Mouse (Mus musculus) CD4-positive helper T cell, adult 2 months (primary cell): Measurements from ENCODE around the gene Mrap.

Experiments
- DNase-seq: peaks from one replicate; pipeline ENCODE4 v3.0.0-alpha.2; 2012; ENCODE audit warnings: low read depth, missing footprints, low spot score

Mrap gene

DNA sequence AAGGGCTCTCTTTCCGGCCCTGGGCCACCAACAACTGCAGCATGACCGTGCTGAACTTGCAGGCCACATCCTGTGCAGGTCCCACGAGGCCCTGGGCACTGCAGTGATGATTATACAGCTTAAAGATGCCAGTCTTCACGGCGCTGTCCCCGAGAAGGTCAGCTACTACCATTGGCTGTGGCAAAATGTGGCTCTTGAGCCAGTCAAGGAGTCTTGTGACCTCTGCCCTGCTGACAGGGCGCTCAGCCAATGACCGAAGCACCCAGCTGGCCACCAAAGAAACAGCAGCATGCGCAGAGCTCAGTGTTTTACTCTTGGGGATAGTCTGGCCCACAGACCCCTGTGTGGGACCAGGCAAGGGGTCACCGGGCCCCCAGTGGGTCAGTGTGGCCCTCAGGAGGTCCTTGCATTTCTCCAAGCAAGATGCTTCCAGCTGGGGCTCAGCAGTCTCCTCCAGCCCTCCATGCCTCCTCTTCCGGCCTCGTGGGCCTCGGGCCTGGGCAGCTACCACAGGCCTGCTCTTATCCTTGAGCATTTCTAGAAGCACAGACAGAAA lies 15.5 kb downstream of the Mrap start:
- DNase-seq: no peak

GRCm38 (mm10) chr16:90759335-90759734 lies 21.3 kb downstream of the Mrap start:
- DNase-seq: no peak

- DNase-seq: no peak
Observed at GRCm38 (mm10) chr16:90760515-90760914, 22.5 kb downstream of the Mrap start.

DNA sequence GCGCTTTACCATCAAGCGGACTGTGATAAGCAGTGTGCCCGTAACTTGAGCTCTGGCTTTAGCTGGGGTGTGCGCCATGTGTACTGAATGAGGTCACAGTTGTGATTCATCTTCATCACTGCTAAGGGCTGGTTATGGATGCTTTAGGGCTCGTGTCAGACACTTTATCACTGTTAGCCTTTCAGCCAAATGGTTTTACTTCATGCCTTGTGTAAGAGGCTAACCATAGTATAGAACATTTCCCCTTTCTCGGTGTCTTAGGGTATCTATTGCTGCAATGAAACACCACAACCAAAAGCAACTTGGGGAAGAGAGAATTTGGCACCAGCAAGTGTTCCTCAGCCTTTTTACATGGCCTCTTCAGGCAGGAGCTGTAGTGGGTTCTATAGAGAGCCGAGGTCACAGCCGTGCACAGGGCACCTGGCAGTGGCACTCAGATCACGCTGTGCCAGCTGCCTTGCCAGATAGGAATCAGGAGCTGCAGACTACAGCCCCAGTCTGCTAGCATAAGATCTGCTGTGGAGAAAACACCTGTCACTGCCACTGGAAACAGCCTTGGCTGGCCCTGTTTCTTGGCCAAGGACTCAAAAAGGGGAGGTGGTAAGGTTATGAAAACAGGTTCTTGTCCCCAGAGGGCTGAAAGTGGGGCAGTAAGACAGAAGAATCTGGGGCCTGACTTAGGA lies 27.3 kb downstream of the Mrap start:
- DNase-seq: no peak

DNA sequence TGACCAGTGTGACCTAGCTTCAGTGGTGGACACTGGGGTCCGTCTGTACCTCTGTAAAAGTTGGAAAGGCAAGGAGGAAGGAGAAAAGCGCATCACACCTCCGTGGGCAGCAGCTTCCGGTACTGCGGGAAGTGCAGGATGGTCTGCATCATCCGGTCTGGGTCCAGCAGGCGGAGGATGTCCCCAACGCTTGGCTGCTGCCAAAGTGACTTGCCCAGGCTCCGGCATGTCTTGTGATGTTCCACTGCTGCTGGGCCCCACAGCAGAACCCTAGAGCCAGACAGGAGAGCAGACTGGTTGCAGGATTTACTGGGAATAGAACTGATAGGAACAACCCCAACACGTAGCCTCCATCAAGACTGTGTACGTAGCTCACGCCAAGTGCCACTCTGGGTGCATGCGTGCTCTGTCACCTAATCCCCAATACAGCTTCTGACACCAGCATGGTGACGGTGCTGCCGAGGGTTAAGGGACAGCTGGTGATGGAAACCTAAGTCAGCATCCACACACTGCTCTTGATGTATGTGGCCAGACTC lies 29.0 kb downstream of the Mrap start:
- no peak for DNase-seq

- no peak for DNase-seq
Observed at GRCm38 (mm10) chr16:90774216-90774615, 36.2 kb downstream of the Mrap start.

GRCm38 (mm10) chr16:90774646-90775045 lies 36.6 kb downstream of the Mrap start:
- no peak for DNase-seq

DNA sequence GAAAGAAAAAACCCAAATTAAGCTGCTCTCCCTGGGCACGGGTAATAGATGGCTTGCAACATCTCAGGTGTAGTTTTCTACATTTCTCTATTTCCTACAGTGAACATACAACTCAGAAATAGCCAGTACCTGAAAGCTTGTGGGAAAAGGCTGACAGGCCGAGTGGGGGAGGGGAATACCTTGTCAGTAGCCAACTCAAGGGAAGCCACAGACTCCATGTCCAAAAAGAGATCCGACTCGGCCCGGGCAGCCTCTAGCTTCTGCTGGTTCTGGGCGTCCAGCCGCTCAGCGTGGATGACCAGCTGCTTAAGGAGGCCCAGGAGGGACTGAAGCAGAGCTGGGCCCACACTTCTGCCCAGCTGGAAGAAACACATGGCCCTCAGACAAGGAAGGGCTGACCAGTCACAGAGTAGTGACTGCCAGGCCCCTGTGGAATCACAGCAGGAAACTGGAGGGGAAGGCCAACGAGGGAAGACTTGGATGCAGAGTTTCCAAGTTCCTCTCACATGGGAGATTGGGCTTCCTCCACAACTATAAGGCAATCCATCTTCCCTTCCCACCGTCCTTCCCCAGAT lies 38.0 kb downstream of the Mrap start:
- no peak for DNase-seq

- no peak for DNase-seq
Observed at GRCm38 (mm10) chr16:90779783-90780182, 41.8 kb downstream of the Mrap start.

DNA sequence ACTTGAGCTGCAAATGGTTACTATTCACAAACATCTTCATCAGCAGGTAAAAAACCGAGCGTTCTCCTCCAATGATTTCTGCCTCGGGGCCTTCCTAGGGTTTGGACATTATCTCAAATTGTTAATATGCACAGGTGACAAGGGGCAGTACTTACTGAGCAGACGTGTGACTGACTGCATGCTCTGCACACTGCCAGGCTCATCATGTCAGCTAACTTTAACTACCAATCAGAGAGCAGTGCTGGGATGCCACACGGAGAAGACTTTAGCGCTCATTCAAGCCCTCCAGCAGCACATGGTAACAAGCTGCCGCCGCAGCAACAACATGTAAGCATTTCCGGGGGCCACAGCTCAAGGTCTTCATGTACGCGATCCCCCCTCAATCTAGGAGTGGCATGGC lies 45.3 kb downstream of the Mrap start:
- no peak for DNase-seq

GRCm38 (mm10) chr16:90785257-90785656 lies 47.2 kb downstream of the Mrap start:
- no peak for DNase-seq

- DNase-seq: no peak
Observed at GRCm38 (mm10) chr16:90788580-90788979, 50.6 kb downstream of the Mrap start.

- DNase-seq: no peak
Observed at GRCm38 (mm10) chr16:90790946-90791345, 52.9 kb downstream of the Mrap start.

- DNase-seq: no peak
Observed at GRCm38 (mm10) chr16:90792066-90792465, 54.1 kb downstream of the Mrap start.

DNA sequence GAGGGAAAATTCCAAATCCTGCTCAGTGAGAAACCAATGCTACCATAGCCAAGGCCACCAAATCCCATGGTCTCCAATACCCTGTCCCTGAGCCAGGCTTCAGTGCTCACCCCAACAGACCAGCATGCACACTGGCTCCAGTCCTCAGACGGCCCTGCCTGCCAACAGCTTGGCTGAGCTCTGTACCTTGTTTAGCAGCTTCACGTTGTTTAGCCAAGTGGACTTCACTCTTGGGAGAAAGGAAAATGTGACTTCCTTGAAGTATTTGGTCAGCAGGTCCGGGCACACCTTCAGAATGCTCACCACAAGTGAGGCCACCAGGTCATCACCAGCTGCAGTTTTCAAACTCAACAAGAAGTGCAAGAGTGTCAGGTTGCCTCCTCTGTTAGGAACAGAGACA lies 54.5 kb downstream of the Mrap start:
- DNase-seq: no peak

- DNase-seq: no peak
Observed at GRCm38 (mm10) chr16:90794708-90795107, 56.7 kb downstream of the Mrap start.

- DNase-seq: no peak
Observed at GRCm38 (mm10) chr16:90798446-90798845, 60.4 kb downstream of the Mrap start.

DNA sequence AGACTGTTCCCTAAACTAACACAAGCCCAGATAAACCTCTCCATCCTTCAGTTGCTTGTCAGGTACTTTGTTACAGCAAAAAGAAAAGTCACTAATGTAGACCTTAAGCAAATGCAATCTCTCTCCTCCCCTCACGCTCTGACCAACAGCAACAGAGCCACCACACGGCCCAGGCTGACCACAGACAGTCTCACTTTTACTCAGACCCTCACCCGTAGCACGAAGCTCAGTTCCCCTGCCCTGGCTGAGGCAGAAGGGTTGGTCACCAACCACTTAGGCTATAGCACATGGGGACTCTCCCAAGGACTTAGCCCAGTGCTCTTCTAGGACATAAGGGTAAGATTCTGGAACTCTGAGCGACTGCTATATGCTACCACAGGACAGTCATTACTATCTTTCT lies 60.8 kb downstream of the Mrap start:
- no peak for DNase-seq
